Mouse (Mus musculus) liver, postnatal 0 days (tissue): ENCODE data around the gene Gm5891. TPM values are rescaled to one million over a fixed set of nuclear protein-coding genes. Genes with fewer than 3 reads are reported as not detected.
"Not testable (repeated sequence)": the region's sequence is repeated elsewhere in the genome, so short reads cannot be mapped to it uniquely, and the experiment has no call there.

Experiments
- ATAC-seq: fragments of 200-750 bp; cut with Nextera tagmentation; 2 replicates; pipeline ENCODE4 v1.8.0; 2017; ENCODE audit warnings: mild to moderate bottlenecking, moderate library complexity
- DNase-seq: peaks from one replicate; pipeline ENCODE4 v3.0.0-alpha.2; 2016
- H3K27ac ChIP-seq: fragments of 300-500 bp; sonication (generic); 2 replicates; pipeline ENCODE4 v1.5.1; 2014; ENCODE audit warnings: antibody characterized with exemption, moderate library complexity, mild to moderate bottlenecking, low read depth
- H3K27me3 ChIP-seq: fragments of 300-500 bp; sonication (generic); 2 replicates; pipeline ENCODE4 v1.6.1; 2014; ENCODE audit warnings: low read length, control low read depth, mixed read lengths; ENCODE audit not compliant: insufficient read depth
- H3K36me3 ChIP-seq: fragments of 300-500 bp; sonication (generic); replicated peaks from 2 replicates; pipeline ENCODE4 v1.6.1; 2014; ENCODE audit warnings: mild to moderate bottlenecking, control low read depth, low read length, moderate library complexity, mixed read lengths; ENCODE audit not compliant: insufficient read depth
- H3K4me1 ChIP-seq: fragments of 300-500 bp; sonication (generic); 2 replicates; pipeline ENCODE4 v1.6.1; 2014; ENCODE audit warnings: antibody characterized with exemption, mild to moderate bottlenecking, control low read depth; ENCODE audit not compliant: insufficient read depth
- H3K4me2 ChIP-seq: fragments of 300-500 bp; sonication (generic); 2 replicates; pipeline ENCODE4 v1.6.1; 2014; ENCODE audit warnings: low read depth, mild to moderate bottlenecking, low read length, moderate library complexity, mixed read lengths
- H3K4me3 ChIP-seq: fragments of 300-500 bp; sonication (generic); 2 replicates; pipeline ENCODE4 v1.5.1; 2014; ENCODE audit warnings: low read depth, low read length
- H3K9ac ChIP-seq: fragments of 300-500 bp; sonication (generic); replicated peaks from 2 replicates; pipeline ENCODE4 v1.6.1; 2014; ENCODE audit warnings: mild to moderate bottlenecking, moderate library complexity
- H3K9me3 ChIP-seq: fragments of 300-500 bp; sonication (generic); 2 replicates; pipeline ENCODE4 v1.6.1; 2016; ENCODE audit warnings: mild to moderate bottlenecking, control low read depth, low read length, mixed read lengths
- WGBS: fragments of 180-500 bp; shearing (Covaris S2); extraction: QIAGEN DNeasy Blood & Tissue Kit; methylation state at CpG from one replicate; pipeline ENCODE4 v1.1.7; 2014; ENCODE audit not compliant: insufficient replicate concordance; 5-methylcytosine and 5-hydroxymethylcytosine counted together
- polyA plus RNA-seq: library from polyadenylated mRNA; unstranded; fragments of >200 nt; fragmentation: Nextera tagmentation; extraction: Ambion mirVana; gene quantifications from 2 replicates; pipeline ENCODE4 v1.2.1, GENCODE M21; 2015

The Gm5891 gene
- not detected in 2 replicates for polyA plus RNA-seq

- H3K4me1 ChIP-seq, H3K4me3 ChIP-seq, DNase-seq, H3K4me2 ChIP-seq, H3K36me3 ChIP-seq, H3K9ac ChIP-seq, H3K27ac ChIP-seq, H3K27me3 ChIP-seq, ATAC-seq, H3K9me3 ChIP-seq: not testable (repeated sequence)
- WGBS = no CpG with 5 or more reads among the region's 1 CpGs
Observed at GRCm38 (mm10) chr7:21921191-21921590, at the start of gene Gm5891. Gm5891 (minus strand) TSS chr7:21921291.

Other genes with a start within 250 kb of the Gm5891 start
- gene Gm4175, start 159.8 kb downstream of the Gm5891 start, polyA plus RNA-seq = not detected in 2 replicates
- gene Gm4177, start 124.6 kb downstream of the Gm5891 start, polyA plus RNA-seq = not detected in 2 replicates
- not detected in 2 replicates for gene Vmn1r135, start 88.9 kb downstream of the Gm5891 start, polyA plus RNA-seq
- gene Gm5725, start 77.0 kb downstream of the Gm5891 start, polyA plus RNA-seq = not detected in 2 replicates
- not detected in 2 replicates for gene Vmn1r137, start 73.3 kb upstream of the Gm5891 start, polyA plus RNA-seq
- not detected in 2 replicates for gene Vmn1r138, start 107.6 kb upstream of the Gm5891 start, polyA plus RNA-seq
- not detected in 2 replicates for gene Gm6176, start 135.0 kb upstream of the Gm5891 start, polyA plus RNA-seq
- not detected in 2 replicates for gene Vmn1r139, start 147.8 kb upstream of the Gm5891 start, polyA plus RNA-seq
- not detected in 2 replicates for gene Gm16451, start 197.0 kb upstream of the Gm5891 start, polyA plus RNA-seq
- gene Gm10666, start 213.4 kb upstream of the Gm5891 start, polyA plus RNA-seq = not detected in 2 replicates
- gene Vmn1r142, start 242.7 kb upstream of the Gm5891 start, polyA plus RNA-seq = not detected in 2 replicates